Mouse (Mus musculus) cerebellum, postnatal 10 days (tissue): ENCODE data around the gene Gm5935.
"Not testable (repeated sequence)": the region's sequence is repeated elsewhere in the genome, so short reads cannot be mapped to it uniquely, and the experiment has no call there.

Experiments
- DNase-seq, 2 experiments: peaks; one replicate each; pipeline ENCODE4 v3.0.0; 2021; ENCODE audit warnings: mixed read lengths in 2 of 2

The Gm5935 gene

GRCm38 (mm10) chrX:24775064-24775463 is at the start of gene Gm5935:
Gm5935 (minus strand) TSS chrX:24775164.
- DNase-seq: not testable (repeated sequence)
